Mouse (Mus musculus): ENCODE measurements around the gene Atr.
A peak's percentile ranks its signal among the peaks of the same experiment; 100 is the strongest.
"Not testable (repeated sequence)": the region's sequence is repeated elsewhere in the genome, so short reads cannot be mapped to it uniquely, and the experiment has no call there.

The Atr gene

DNA sequence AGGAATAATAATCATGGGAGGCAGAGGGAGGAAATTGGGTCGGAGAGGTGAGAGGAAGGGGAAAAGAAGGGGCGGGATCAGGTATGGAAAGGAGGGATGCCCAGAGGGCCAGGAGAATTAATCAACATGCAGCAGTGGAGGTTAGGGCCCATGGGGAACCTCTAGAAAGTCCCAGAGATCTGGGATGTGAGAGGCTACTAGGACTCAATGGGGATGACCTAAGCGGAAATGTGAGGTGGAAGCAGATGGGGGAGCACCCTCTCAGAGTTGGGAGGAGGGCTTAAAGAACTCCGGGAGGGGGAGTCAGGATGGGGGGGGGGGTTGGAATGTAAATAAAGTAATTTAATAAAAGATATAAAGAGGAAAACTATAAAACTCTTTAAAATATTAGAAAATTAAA, 96.3 kb downstream of the Atr start:
- no peak for DNase-seq (ENCODE audit: low spot score)

GRCm38 (mm10) chr9:95954226-95954584, 96.8 kb downstream of the Atr start:
- DNase-seq (ENCODE audit: low spot score), result no peak

- peak; percentile 73 for DNase-seq (ENCODE audit: low spot score)
Measured at GRCm38 (mm10) chr9:95954585-95955461, 97.4 kb downstream of the Atr start, which contains the start of gene Xrn1. TSS of gene Xrn1 (plus strand) at chr9:95954760.

DNA sequence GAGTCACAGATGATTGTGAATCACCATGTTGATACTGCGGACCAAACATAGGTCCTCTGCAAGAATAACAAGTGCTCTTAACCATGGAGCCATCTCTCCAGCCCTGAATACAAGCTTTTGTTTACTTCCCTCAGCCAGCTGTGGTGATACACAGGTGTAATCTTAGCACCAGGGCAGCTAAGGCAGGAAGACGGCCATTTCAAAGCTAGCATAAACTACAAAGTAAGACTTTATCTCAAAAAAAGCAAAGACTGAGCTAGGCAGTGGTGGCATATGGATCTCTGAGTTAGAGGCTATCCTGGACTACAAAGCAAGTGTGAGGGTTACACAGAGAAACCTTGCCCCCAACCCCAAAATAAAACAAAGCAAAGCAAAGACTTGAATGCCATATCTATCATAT, 100.2 kb downstream of the Atr start:
- no peak for DNase-seq (ENCODE audit: low spot score)

DNA sequence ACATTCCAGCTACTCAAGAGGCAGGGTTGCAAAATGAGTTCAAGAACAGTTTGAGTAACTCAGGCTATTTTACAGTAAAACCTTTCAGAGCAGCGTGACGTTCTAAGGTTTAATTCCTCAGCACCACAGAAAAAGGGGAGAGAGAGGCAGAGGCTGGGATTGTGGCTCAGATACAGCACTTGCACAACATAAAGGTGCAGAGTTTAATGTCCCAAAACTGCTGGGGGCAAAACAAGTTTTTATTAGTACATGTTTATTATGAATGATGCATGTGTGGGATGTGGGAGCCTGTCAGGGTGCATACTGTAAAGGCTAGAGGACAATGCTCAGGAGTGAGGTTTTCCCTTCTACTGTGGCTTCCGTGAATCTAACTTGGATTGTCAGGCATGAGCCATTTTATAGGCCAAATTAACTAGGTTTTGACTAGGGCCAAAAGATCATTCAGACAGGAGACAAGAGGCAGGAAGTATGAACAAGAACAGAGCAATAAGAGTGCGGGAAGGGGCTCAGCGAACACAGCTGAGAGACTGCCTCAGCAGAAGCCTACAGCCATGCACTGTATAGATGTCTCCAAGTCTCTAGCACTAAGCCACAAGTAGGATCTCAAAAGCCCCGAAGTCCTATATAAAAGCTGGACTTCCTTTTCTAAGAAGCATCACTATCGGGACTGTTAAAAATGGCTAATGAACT, 100.8 kb downstream of the Atr start:
- no peak for DNase-seq (ENCODE audit: low spot score)

- DNase-seq (ENCODE audit: low spot score), result not testable (repeated sequence)
Measured at GRCm38 (mm10) chr9:95958731-95959105, 101.3 kb downstream of the Atr start.

DNA sequence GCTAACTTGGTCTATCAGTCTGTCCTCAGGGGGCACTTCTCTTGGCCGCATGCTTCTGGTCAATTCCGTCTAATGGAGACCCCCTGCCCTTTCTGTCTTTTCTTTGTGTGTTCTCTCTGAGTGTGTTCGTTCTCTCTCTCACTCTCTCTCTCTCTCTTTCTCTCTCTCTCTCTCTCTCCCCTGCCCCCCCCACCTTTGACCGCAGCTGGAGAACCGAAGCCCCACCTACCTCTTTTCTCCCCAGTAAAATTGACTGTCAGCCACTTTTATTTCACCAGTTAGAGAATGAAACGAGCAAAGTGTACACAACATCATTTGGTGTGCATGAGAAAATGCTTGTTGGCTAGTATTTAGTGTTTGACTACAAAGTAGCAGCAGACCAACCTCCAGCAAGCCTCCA, 101.8 kb downstream of the Atr start:
- no peak for DNase-seq (ENCODE audit: low spot score)

- DNase-seq (ENCODE audit: low spot score), result no peak
Measured at GRCm38 (mm10) chr9:95959732-95960428, 102.5 kb downstream of the Atr start.

DNA sequence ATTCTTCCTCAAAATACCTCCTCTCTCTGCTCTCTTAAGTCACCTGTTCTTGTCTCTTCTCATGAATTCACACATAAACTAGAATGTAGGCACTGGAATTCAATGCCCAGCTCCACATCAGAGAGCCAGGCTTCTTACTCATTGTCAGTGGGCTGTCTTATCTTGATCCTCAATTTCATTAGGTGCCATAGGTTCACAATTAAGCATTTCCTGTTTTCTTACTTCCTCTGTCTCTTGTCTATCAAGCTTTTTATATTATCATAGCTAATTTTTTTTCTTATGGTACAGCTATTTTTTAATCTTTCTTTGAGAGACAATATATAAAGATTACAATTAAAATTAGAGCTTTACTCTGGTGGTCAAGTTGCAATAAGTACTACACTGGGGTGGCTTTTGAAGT, 103.7 kb downstream of the Atr start:
- no peak for DNase-seq (ENCODE audit: low spot score)

DNA sequence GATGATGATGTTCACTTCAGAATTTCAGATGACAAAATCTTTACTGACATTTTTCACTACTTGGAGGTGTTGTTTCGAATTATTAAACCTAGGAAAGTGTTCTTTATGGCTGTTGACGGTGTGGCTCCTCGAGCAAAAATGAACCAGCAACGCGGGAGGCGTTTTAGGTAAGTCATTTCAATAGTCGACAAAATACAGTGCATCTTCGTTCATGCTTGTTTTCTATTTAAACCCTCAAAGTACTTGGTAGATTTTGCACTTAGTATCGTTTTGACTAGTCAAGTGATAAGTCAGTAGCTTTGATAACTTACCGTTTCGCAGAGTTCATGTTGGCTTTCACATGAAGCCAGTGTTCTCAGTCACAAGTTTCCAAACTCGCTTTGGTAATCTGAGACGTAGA, 106.6 kb downstream of the Atr start:
- no peak for DNase-seq (ENCODE audit: low spot score)

GRCm38 (mm10) chr9:95978279-95978678, 120.9 kb downstream of the Atr start:
- DNase-seq (ENCODE audit: low spot score), result no peak

- DNase-seq (ENCODE audit: low spot score), result no peak
Measured at GRCm38 (mm10) chr9:95979896-95980295, 122.5 kb downstream of the Atr start.

DNA sequence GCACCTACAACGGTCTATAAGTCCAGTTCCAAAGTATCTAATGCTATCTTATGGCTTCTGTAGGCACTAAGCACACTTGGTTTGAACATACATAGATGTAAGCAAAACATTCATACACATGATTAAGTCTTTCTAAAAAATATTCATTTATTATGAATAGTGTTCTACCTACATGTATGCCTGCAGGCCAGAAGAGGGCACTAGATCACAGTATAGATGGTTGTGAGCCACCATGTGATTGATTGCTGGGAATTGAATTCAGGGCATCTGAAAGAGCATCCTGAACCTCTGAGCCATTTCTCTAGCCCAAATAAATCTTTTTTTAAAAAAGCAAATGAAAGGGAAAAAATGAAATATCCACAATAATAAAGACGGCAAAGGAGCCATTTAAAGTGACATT, 134.9 kb downstream of the Atr start:
- no peak for DNase-seq (ENCODE audit: low spot score)

All from urinary bladder, postnatal 10 days (tissue).